Mouse (Mus musculus): Measurements from ENCODE around the gene Pdia2. TPM values are rescaled to one million over a fixed set of nuclear protein-coding genes. Genes with fewer than 3 reads are reported as not detected.
A peak's percentile ranks its signal among the peaks of the same experiment; 100 is the strongest.
"Not testable (repeated sequence)": the region's sequence is repeated elsewhere in the genome, so short reads cannot be mapped to it uniquely, and the experiment has no call there.

Pdia2 gene
- polyA plus RNA-seq, 1 experiment from 2014 or later: 0.38 TPM

DNA sequence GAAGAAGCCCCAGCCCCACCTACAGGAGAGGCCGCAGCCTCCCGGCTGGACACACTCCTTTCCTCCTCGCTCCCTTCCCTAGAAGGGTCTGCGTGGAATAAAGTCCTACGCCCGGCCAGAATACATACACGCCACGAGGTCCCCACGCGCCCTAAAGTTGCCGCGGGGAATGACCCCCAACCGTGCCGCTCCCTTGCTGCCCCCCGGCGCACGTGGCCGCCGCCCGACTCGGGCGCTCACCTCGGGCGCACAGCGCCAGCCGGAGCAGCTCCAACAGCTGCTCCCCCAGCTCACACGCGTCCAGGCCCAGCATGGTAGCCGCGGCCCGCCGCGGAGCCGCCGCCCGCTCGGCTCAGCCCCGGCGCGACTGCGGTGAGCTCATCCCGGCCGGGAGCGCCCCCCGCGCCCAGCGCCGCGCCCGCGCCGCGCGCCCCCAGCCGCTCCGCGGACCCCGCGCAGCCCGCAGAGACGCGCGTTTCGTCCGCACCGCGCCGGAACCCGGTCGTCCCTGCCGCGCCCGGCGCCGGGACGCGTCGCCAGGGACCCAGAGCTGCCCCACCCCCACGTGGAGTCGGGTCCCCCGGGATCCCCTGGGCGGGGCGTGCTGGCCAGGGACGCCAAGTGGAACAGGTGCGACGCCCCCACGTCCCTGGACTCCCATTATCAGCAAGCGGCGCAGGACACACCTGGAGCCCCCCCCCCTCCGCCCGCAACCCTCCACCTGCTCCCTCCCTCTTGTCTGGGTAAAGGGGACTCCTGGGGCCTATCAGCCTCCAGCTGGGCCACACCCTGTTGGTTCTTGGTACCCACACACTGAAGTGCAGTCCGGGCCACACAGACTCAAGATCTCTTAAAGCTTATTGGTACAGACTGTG is 2.2 kb upstream of the Pdia2 start:
- no peak for ATAC-seq (ENCODE audit: insufficient number of reproducible peaks, insufficient read depth, low FRiP score, low read depth)
- Histone ChIP-seq H3K9me3 (ENCODE audit: control insufficient read depth, low read length) (no peaks in the 10 kb centered on the region), H3K4me2 (ENCODE audit: low read length) (peak overlapping the region; percentile 96), H3K4me3 (ENCODE audit: control insufficient read depth in 1 of 2, insufficient read depth in 1 of 2, low read depth in 1 of 2, low read length in 2 of 2) (peak overlapping the region; percentile 48 to 54), H3K27ac (replicated peaks in 1 of 2; ENCODE audit: control insufficient read depth in 1 of 2, insufficient read depth in 1 of 2, low read depth in 2 of 2, low read length in 2 of 2) (no peak overlapping the region), H3K36me3 (ENCODE audit: control insufficient read depth, insufficient read depth, low read length) (peaks cover 18% of the 10 kb centered on the region), H3K4me1 (ENCODE audit: control insufficient read depth in 2 of 2, insufficient read depth in 2 of 2, low read length in 2 of 2) (peaks cover 0 to 10% of the 10 kb centered on the region in 2 experiments; a peak in 2 of 4 replicates), H3K9ac (ENCODE audit: low read length) (peak overlapping the region; percentile 67), H3K27me3 (ENCODE audit: control insufficient read depth, insufficient read depth, low read length) (peaks cover 56% of the 10 kb centered on the region)
- WGBS: 1% methylated on average over 83 of the region's 92 CpGs

- H3K9me3 ChIP-seq (ENCODE audit: control insufficient read depth, low read length): no peaks in the 10 kb centered on the region
- no peaks in the 10 kb centered on the region for H3K4me1 ChIP-seq (ENCODE audit: control insufficient read depth in 2 of 2, insufficient read depth in 2 of 2, low read length in 2 of 2)
- WGBS: 95% methylated on average over 15 of the region's 15 CpGs
- H3K4me3 ChIP-seq (ENCODE audit: control insufficient read depth in 1 of 2, insufficient read depth in 1 of 2, low read depth in 1 of 2, low read length in 2 of 2): no peak overlapping the region
- H3K36me3 ChIP-seq (ENCODE audit: control insufficient read depth, insufficient read depth, low read length): peaks cover 98% of the 10 kb centered on the region
- no peaks in the 10 kb centered on the region for H3K27me3 ChIP-seq (ENCODE audit: control insufficient read depth, insufficient read depth, low read length)
- no peak overlapping the region for H3K27ac ChIP-seq (replicated peaks in 1 of 2; ENCODE audit: control insufficient read depth in 1 of 2, insufficient read depth in 1 of 2, low read depth in 2 of 2, low read length in 2 of 2)
- no peak overlapping the region for H3K9ac ChIP-seq (ENCODE audit: low read length)
- H3K4me2 ChIP-seq (ENCODE audit: low read length): no peak overlapping the region
- no peak for ATAC-seq (ENCODE audit: insufficient number of reproducible peaks, insufficient read depth, low FRiP score, low read depth)
Measured at GRCm38 (mm10) chr17:26192481-26193190, 6.3 kb downstream of the Pdia2 start.

DNA sequence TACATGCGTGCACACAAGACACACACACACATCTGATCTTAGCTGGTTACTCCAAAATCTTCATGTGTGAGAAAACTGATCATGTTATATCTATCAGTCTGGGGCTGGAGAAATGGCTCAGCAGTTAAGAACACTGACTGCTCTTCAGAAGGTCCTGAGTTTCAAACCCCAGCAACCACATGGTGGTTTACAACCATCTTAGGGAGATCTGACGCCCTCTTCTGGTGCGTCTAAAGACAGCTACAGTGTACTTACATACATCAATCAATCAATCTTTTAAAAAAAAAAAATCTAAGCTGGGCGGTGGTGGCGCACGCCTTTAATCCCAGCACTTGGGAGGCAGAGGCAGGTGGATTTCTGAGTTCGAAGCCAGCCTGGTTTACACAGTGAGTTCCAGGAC is 7.4 kb downstream of the Pdia2 start:
- ATAC-seq (ENCODE audit: insufficient number of reproducible peaks, insufficient read depth, low FRiP score, low read depth); H3K4me3 ChIP-seq (ENCODE audit: control insufficient read depth in 1 of 2, insufficient read depth in 1 of 2, low read depth in 1 of 2, low read length in 2 of 2); H3K9me3 ChIP-seq (ENCODE audit: control insufficient read depth, low read length); H3K27ac ChIP-seq (replicated peaks in 1 of 2; ENCODE audit: control insufficient read depth in 1 of 2, insufficient read depth in 1 of 2, low read depth in 2 of 2, low read length in 2 of 2); H3K4me1 ChIP-seq (ENCODE audit: control insufficient read depth in 2 of 2, insufficient read depth in 2 of 2, low read length in 2 of 2); H3K9ac ChIP-seq (ENCODE audit: low read length); H3K4me2 ChIP-seq (ENCODE audit: low read length); H3K27me3 ChIP-seq (ENCODE audit: control insufficient read depth, insufficient read depth, low read length): not testable (repeated sequence)
- peaks cover 100% of the 10 kb centered on the region for H3K36me3 ChIP-seq (ENCODE audit: control insufficient read depth, insufficient read depth, low read length)
- WGBS: 90% methylated on average over 7 of the region's 7 CpGs

- ATAC-seq (ENCODE audit: insufficient number of reproducible peaks, insufficient read depth, low FRiP score, low read depth): no peak
- Histone ChIP-seq H3K4me1 (ENCODE audit: control insufficient read depth in 2 of 2, insufficient read depth in 2 of 2, low read length in 2 of 2) (no peaks in the 10 kb centered on the region), H3K4me3 (ENCODE audit: control insufficient read depth in 1 of 2, insufficient read depth in 1 of 2, low read depth in 1 of 2, low read length in 2 of 2) (no peak overlapping the region), H3K36me3 (ENCODE audit: control insufficient read depth, insufficient read depth, low read length) (peaks cover 99% of the 10 kb centered on the region), H3K27me3 (ENCODE audit: control insufficient read depth, insufficient read depth, low read length) (no peaks in the 10 kb centered on the region), H3K27ac (replicated peaks in 1 of 2; ENCODE audit: control insufficient read depth in 1 of 2, insufficient read depth in 1 of 2, low read depth in 2 of 2, low read length in 2 of 2) (no peak overlapping the region), H3K9me3 (ENCODE audit: control insufficient read depth, low read length) (no peaks in the 10 kb centered on the region), H3K4me2 (ENCODE audit: low read length) (no peak overlapping the region), H3K9ac (ENCODE audit: low read length) (no peak overlapping the region)
- WGBS: 90% methylated on average over 11 of the region's 11 CpGs
Measured at GRCm38 (mm10) chr17:26188091-26188805, 10.6 kb downstream of the Pdia2 start.

DNA sequence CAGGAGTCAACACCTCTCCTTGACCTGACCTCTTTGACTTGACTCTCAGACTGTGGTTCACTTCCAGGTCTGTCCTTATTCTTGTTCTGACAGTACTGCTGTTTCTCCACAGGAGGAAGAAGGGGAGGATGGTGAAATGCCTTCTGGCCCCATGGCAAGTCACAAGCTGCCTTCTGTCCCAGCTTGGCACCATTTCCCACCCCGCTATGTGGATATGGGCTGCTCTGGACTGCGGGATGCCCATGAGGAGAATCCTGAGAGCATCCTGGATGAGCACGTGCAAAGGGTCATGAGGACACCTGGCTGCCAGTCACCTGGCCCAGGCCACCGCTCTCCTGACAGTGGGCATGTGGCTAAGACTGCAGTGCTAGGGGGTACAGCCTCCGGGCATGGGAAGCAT is 11.3 kb downstream of the Pdia2 start:
- H3K9me3 ChIP-seq (ENCODE audit: control insufficient read depth, low read length): no peaks in the 10 kb centered on the region
- H3K27me3 ChIP-seq (ENCODE audit: control insufficient read depth, insufficient read depth, low read length): no peaks in the 10 kb centered on the region
- no peak overlapping the region for H3K27ac ChIP-seq (replicated peaks in 1 of 2; ENCODE audit: control insufficient read depth in 1 of 2, insufficient read depth in 1 of 2, low read depth in 2 of 2, low read length in 2 of 2)
- no peak overlapping the region for H3K9ac ChIP-seq (ENCODE audit: low read length)
- no peaks in the 10 kb centered on the region for H3K4me1 ChIP-seq (ENCODE audit: control insufficient read depth in 2 of 2, insufficient read depth in 2 of 2, low read length in 2 of 2)
- no peak for ATAC-seq (ENCODE audit: insufficient number of reproducible peaks, insufficient read depth, low FRiP score, low read depth)
- WGBS: 98% methylated on average over 5 of the region's 5 CpGs
- peaks cover 98% of the 10 kb centered on the region for H3K36me3 ChIP-seq (ENCODE audit: control insufficient read depth, insufficient read depth, low read length)
- no peak overlapping the region for H3K4me2 ChIP-seq (ENCODE audit: low read length)
- no peak overlapping the region for H3K4me3 ChIP-seq (ENCODE audit: control insufficient read depth in 1 of 2, insufficient read depth in 1 of 2, low read depth in 1 of 2, low read length in 2 of 2)

GRCm38 (mm10) chr17:26181179-26181578 is 17.7 kb downstream of the Pdia2 start:
- H3K4me3 ChIP-seq (ENCODE audit: control insufficient read depth in 1 of 2, insufficient read depth in 1 of 2, low read depth in 1 of 2, low read length in 2 of 2): no peak overlapping the region
- peaks cover 60% of the 10 kb centered on the region for H3K36me3 ChIP-seq (ENCODE audit: control insufficient read depth, insufficient read depth, low read length)
- H3K27me3 ChIP-seq (ENCODE audit: control insufficient read depth, insufficient read depth, low read length): no peaks in the 10 kb centered on the region
- H3K9ac ChIP-seq (ENCODE audit: low read length): no peak overlapping the region
- no peaks in the 10 kb centered on the region for H3K4me1 ChIP-seq (ENCODE audit: control insufficient read depth in 2 of 2, insufficient read depth in 2 of 2, low read length in 2 of 2)
- 93% methylated on average over 3 of the region's 3 CpGs for WGBS
- H3K27ac ChIP-seq (replicated peaks in 1 of 2; ENCODE audit: control insufficient read depth in 1 of 2, insufficient read depth in 1 of 2, low read depth in 2 of 2, low read length in 2 of 2): no peak overlapping the region
- no peak for ATAC-seq (ENCODE audit: insufficient number of reproducible peaks, insufficient read depth, low FRiP score, low read depth)
- no peaks in the 10 kb centered on the region for H3K9me3 ChIP-seq (ENCODE audit: control insufficient read depth, low read length)
- H3K4me2 ChIP-seq (ENCODE audit: low read length): no peak overlapping the region

- Histone ChIP-seq H3K9me3 (ENCODE audit: control insufficient read depth, low read length) (no peaks in the 10 kb centered on the region), H3K36me3 (ENCODE audit: control insufficient read depth, insufficient read depth, low read length) (peaks cover 56% of the 10 kb centered on the region), H3K27ac (replicated peaks in 1 of 2; ENCODE audit: control insufficient read depth in 1 of 2, insufficient read depth in 1 of 2, low read depth in 2 of 2, low read length in 2 of 2) (no peak overlapping the region), H3K4me2 (ENCODE audit: low read length) (no peak overlapping the region), H3K4me3 (ENCODE audit: control insufficient read depth in 1 of 2, insufficient read depth in 1 of 2, low read depth in 1 of 2, low read length in 2 of 2) (no peak overlapping the region), H3K27me3 (ENCODE audit: control insufficient read depth, insufficient read depth, low read length) (no peaks in the 10 kb centered on the region), H3K4me1 (ENCODE audit: control insufficient read depth in 2 of 2, insufficient read depth in 2 of 2, low read length in 2 of 2) (no peaks in the 10 kb centered on the region), H3K9ac (ENCODE audit: low read length) (no peak overlapping the region)
- ATAC-seq (ENCODE audit: insufficient number of reproducible peaks, insufficient read depth, low FRiP score, low read depth): no peak
Measured at GRCm38 (mm10) chr17:26178611-26179010, 20.3 kb downstream of the Pdia2 start.

Measured in heart, embryonic 14.5 days (tissue).